Mouse (Mus musculus) heart, adult 2 months (tissue): ENCODE results near the gene Cd164.

Source experiments
- CTCF ChIP-seq: fragments of 200-600 bp; IDR thresholded peaks from 2 replicates; pipeline ENCODE4 v1.8.1; 2022; ENCODE audit warnings: antibody characterized with exemption, mild to moderate bottlenecking, moderate library complexity
- POLR2A ChIP-seq: fragments of 200-500 bp; IDR thresholded peaks from 2 replicates; pipeline ENCODE4 v1.6.1; 2011; ENCODE audit warnings: mild to moderate bottlenecking, low read depth, low read length, control low read depth; ENCODE audit not compliant: insufficient read depth

DNA sequence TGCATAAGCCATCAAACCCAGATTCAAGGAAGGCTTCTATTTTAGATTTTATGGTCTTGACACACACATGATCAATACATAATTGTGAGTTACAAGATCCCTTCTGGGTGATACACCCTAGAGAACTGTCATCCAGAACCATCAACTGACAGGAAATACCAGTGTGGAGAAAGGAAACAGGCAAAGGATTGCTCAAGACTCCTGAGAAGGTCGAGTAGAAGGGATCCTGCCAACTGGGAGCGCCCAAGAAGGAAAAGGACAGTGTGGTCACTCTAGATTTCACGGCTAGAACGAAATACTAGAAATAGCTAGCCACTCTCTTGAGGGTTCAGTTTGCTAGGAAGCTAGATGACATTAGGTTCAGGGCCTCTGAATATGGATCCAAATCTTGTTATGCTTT, 24.2 kb downstream of the Cd164 start:
- TF ChIP-seq CTCF (no peak), POLR2A (no peak)
